Mouse (Mus musculus): ENCODE measurements around the gene Fzd1.

- no peak for TF ChIP-seq CTCF (IDR thresholded peaks at IDR 0.05; ENCODE audit: low read depth)
- no peak for TF ChIP-seq EP300 (IDR thresholded peaks at IDR 0.05; ENCODE audit: low read depth)
Measured at GRCm38 (mm10) chr5:4756001-4756681, 1.7 kb downstream of the Fzd1 start.

Measured in liver, embryonic 14.5 days (tissue).